Mouse (Mus musculus): ENCODE results near the gene Slc12a1. TPM values are rescaled to one million over a fixed set of nuclear protein-coding genes. Genes with fewer than 3 reads are reported as not detected.

Gene Slc12a1
- polyA plus RNA-seq, 1 experiment from 2014 or later, result 0.04 TPM

DNA sequence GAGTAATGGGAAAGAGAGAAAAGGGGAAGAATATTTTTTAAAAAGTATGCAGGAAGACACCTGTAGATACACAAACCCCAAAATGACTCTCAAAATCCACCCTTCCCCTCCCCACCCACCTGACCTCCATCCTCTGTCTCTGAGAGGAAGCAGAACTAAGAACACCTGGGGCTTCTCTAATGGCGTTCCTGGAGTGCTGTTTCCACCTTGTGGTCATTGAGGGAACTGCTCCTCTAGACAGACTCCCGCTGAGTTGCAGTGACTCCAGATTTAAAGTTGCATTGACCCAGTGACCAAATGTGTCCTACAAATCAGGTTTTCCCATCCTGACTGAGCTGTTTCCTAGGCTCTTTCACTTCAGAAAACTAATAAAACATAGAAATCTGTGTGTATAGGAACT is 36.9 kb downstream of the Slc12a1 start:
- no peak for ATAC-seq
- 3% methylated on average over 2 of the region's 2 CpGs for WGBS
- H3K27me3 ChIP-seq (replicated peaks; ENCODE audit: control insufficient read depth, insufficient read depth, low read length), result no peaks in the 10 kb centered on the region
- no peak overlapping the region for H3K4me2 ChIP-seq (ENCODE audit: low read length)
- H3K4me3 ChIP-seq (ENCODE audit: low read length), result no peak overlapping the region
- H3K9ac ChIP-seq (ENCODE audit: low read depth, low read length), result no peak overlapping the region
- no peaks in the 10 kb centered on the region for H3K9me3 ChIP-seq (ENCODE audit: control insufficient read depth, low read length)
- no peaks in the 10 kb centered on the region for H3K4me1 ChIP-seq (ENCODE audit: control insufficient read depth, insufficient read depth, low read depth, low read length)
- no peaks in the 10 kb centered on the region for H3K36me3 ChIP-seq (ENCODE audit: control insufficient read depth, insufficient read depth, low read length)
- H3K27ac ChIP-seq (ENCODE audit: low read depth, low read length), result no peak overlapping the region

DNA sequence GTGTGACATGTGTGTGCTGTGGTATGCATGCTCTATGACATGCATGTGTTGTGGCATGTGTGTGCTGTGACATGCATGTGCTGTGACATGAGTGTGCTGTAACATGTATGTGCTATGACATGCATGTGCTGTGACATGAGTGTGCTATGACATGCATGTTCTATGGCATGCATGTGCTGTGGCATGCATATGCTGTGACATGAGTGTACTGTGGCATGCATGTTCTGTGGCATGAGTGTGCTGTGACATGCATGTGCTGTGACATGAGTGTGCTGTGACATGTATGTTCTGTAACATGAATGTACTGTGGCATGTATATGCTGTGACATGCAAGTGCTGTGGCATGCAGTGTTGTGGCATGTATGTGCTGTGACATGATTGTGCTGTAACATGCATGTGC is 40.6 kb downstream of the Slc12a1 start:
- Histone ChIP-seq H3K4me1 (ENCODE audit: control insufficient read depth, insufficient read depth, low read depth, low read length) (no peaks in the 10 kb centered on the region), H3K36me3 (ENCODE audit: control insufficient read depth, insufficient read depth, low read length) (no peaks in the 10 kb centered on the region), H3K4me3 (ENCODE audit: low read length) (no peak overlapping the region), H3K4me2 (ENCODE audit: low read length) (no peak overlapping the region), H3K9me3 (ENCODE audit: control insufficient read depth, low read length) (no peaks in the 10 kb centered on the region), H3K9ac (ENCODE audit: low read depth, low read length) (no peak overlapping the region), H3K27ac (ENCODE audit: low read depth, low read length) (no peak overlapping the region), H3K27me3 (replicated peaks; ENCODE audit: control insufficient read depth, insufficient read depth, low read length) (no peaks in the 10 kb centered on the region)
- ATAC-seq, result no peak

DNA sequence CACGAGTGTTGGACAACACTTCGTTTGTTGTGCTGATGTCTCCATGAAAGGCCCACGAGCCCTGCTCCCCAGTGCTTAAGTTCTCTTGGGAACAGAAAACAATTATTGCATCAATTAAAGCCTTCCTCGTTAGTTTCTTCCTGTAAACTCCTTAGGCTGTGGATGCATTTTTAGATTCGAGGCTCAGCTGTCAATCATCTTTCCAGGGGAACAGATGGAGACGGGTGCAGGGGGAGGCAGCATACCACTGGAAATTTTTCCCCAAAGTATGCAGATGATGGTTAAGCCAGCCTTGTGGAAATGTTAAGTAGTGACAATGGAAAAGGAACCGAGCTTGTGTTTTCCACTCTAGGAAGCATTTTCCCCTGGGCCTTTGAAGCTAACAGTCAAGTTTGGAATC is 44.5 kb downstream of the Slc12a1 start:
- H3K27ac ChIP-seq (ENCODE audit: low read depth, low read length), result no peak overlapping the region
- no peak overlapping the region for H3K4me2 ChIP-seq (ENCODE audit: low read length)
- H3K9me3 ChIP-seq (ENCODE audit: control insufficient read depth, low read length), result no peaks in the 10 kb centered on the region
- H3K4me3 ChIP-seq (ENCODE audit: low read length), result no peak overlapping the region
- ATAC-seq, result no peak
- H3K9ac ChIP-seq (ENCODE audit: low read depth, low read length), result no peak overlapping the region
- H3K27me3 ChIP-seq (replicated peaks; ENCODE audit: control insufficient read depth, insufficient read depth, low read length), result no peaks in the 10 kb centered on the region
- no peaks in the 10 kb centered on the region for H3K4me1 ChIP-seq (ENCODE audit: control insufficient read depth, insufficient read depth, low read depth, low read length)
- WGBS, result 55% methylated on average over 7 of the region's 7 CpGs
- H3K36me3 ChIP-seq (ENCODE audit: control insufficient read depth, insufficient read depth, low read length), result no peaks in the 10 kb centered on the region

DNA sequence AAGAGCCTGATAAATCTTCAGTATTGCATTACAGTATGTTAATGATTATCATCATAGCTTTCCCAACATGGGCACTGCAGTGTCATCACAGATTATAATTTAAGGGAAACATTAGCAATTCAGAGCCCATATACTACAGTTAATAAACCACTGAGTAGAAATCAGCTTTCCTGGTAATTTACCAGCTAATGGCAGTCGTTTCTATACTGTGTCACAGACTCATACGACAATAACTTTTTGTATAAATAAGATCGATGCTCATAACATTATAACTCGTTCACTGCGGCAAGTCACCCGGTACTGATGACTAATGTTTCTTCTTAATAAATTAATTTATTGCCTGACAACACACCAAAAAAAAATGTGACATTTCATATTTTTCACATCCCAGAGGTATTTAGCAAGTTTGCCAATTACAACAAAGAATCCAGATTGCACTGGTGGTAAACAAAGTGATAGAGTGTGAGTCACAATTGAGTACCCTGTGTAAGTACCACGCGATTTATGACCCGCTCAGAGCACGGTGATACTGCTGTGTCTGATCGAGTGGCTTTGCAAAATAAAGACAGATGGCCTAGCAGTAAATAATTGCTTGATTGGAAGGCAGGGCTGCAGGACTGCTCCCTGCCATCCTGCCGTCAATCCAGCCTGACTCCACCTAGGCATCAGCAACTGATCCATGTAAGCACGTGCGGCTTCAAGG is 56.7 kb downstream of the Slc12a1 start:
- Histone ChIP-seq H3K27ac (ENCODE audit: low read depth, low read length) (no peak overlapping the region), H3K4me2 (ENCODE audit: low read length) (no peak overlapping the region), H3K36me3 (ENCODE audit: control insufficient read depth, insufficient read depth, low read length) (no peaks in the 10 kb centered on the region), H3K9ac (ENCODE audit: low read depth, low read length) (no peak overlapping the region), H3K27me3 (replicated peaks; ENCODE audit: control insufficient read depth, insufficient read depth, low read length) (no peaks in the 10 kb centered on the region), H3K9me3 (ENCODE audit: control insufficient read depth, low read length) (no peaks in the 10 kb centered on the region), H3K4me3 (ENCODE audit: low read length) (no peak overlapping the region), H3K4me1 (ENCODE audit: control insufficient read depth, insufficient read depth, low read depth, low read length) (no peaks in the 10 kb centered on the region)
- ATAC-seq, result peak; percentile 50; the same call in 1 of the 2 replicates
- 62% methylated on average over 14 of the region's 14 CpGs for WGBS

DNA sequence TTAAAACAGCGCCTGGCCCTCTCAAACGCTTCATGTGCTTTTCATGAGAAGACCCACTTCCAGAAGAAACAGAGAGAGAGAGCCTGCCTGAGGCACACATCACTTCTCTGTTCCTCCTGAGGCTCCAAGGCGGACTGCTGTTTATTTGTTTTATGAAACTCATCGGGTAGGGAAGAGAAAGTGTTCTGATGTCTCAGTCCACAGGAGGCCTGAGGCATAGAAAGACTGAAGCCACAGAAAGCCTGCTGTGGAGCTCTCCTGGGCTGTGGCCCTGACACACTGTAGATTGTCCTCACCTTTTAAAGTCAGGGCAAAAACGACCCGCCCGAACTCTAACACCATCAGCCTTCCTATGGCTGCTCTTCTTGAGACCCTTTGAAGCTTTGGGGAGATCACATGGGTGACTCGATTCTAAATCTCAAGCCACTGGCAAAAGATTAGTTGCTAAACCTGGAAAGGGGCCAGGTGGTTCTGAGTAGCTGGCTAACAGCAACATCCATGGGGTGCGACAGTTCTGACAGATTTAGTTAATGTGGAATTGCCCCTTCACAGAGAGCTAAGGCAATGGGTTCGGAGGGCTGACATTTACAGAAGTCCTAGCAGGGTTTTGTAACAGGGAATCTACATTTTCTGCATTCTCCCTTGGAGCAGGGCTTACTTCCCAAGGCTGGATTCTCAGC is 59.7 kb downstream of the Slc12a1 start:
- H3K36me3 ChIP-seq (ENCODE audit: control insufficient read depth, insufficient read depth, low read length), result no peaks in the 10 kb centered on the region
- no peaks in the 10 kb centered on the region for H3K27me3 ChIP-seq (replicated peaks; ENCODE audit: control insufficient read depth, insufficient read depth, low read length)
- no peaks in the 10 kb centered on the region for H3K9me3 ChIP-seq (ENCODE audit: control insufficient read depth, low read length)
- H3K4me2 ChIP-seq (ENCODE audit: low read length), result no peak overlapping the region
- no peak overlapping the region for H3K27ac ChIP-seq (ENCODE audit: low read depth, low read length)
- 66% methylated on average over 10 of the region's 10 CpGs for WGBS
- H3K4me3 ChIP-seq (ENCODE audit: low read length), result no peak overlapping the region
- ATAC-seq, result no peak
- no peaks in the 10 kb centered on the region for H3K4me1 ChIP-seq (ENCODE audit: control insufficient read depth, insufficient read depth, low read depth, low read length)
- no peak overlapping the region for H3K9ac ChIP-seq (ENCODE audit: low read depth, low read length)

DNA sequence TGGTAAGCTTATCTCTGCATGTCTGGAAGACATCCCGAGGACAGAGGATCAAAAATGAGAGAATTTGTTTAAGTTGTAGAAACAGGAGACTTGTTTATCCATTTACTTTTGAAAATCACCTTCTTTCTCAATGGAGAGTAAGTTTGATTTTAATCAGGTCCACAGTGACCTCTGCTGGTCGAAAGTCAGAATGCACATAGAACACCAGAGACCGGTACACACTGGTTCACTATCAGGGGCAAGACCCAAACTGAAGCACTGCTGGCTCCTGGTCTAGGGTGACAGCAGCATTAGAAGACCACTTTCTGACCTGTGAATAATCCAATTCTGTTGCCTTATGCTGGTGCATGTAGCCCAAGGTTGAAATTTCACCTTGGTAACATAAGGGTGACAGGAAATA is 62.3 kb downstream of the Slc12a1 start:
- Histone ChIP-seq H3K36me3 (ENCODE audit: control insufficient read depth, insufficient read depth, low read length) (no peaks in the 10 kb centered on the region), H3K4me3 (ENCODE audit: low read length) (no peak overlapping the region), H3K9ac (ENCODE audit: low read depth, low read length) (no peak overlapping the region), H3K27ac (ENCODE audit: low read depth, low read length) (no peak overlapping the region), H3K4me2 (ENCODE audit: low read length) (no peak overlapping the region), H3K27me3 (replicated peaks; ENCODE audit: control insufficient read depth, insufficient read depth, low read length) (no peaks in the 10 kb centered on the region), H3K9me3 (ENCODE audit: control insufficient read depth, low read length) (no peaks in the 10 kb centered on the region), H3K4me1 (ENCODE audit: control insufficient read depth, insufficient read depth, low read depth, low read length) (no peaks in the 10 kb centered on the region)
- ATAC-seq, result peak; percentile 64; the same call in 1 of the 2 replicates
- WGBS, result 3% methylated on average over 3 of the region's 3 CpGs

DNA sequence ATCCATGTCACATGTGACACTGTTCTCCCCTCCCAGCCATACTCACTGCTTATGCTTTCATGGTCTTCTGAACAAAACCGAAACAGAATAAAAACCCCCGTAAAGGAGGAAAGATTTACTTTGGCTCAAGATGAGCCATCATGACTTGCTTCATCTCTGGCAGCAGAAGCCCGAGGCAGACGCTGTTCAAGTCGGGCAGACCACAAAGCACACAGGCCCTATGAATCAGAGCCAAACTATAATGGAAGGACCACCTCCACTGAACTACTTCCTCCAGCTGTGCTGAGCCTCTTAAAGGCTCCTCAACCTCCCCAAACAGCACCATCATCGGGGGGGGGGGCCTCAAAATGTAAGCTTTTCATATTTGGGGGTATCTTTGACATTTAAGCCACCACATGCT is 65.0 kb downstream of the Slc12a1 start:
- Histone ChIP-seq H3K27ac (ENCODE audit: low read depth, low read length) (no peak overlapping the region), H3K9ac (ENCODE audit: low read depth, low read length) (no peak overlapping the region), H3K36me3 (ENCODE audit: control insufficient read depth, insufficient read depth, low read length) (no peaks in the 10 kb centered on the region), H3K27me3 (replicated peaks; ENCODE audit: control insufficient read depth, insufficient read depth, low read length) (no peaks in the 10 kb centered on the region), H3K4me2 (ENCODE audit: low read length) (no peak overlapping the region), H3K4me1 (ENCODE audit: control insufficient read depth, insufficient read depth, low read depth, low read length) (no peaks in the 10 kb centered on the region), H3K4me3 (ENCODE audit: low read length) (no peak overlapping the region), H3K9me3 (ENCODE audit: control insufficient read depth, low read length) (no peaks in the 10 kb centered on the region)
- 71% methylated on average over 6 of the region's 6 CpGs for WGBS
- ATAC-seq, result no peak

DNA sequence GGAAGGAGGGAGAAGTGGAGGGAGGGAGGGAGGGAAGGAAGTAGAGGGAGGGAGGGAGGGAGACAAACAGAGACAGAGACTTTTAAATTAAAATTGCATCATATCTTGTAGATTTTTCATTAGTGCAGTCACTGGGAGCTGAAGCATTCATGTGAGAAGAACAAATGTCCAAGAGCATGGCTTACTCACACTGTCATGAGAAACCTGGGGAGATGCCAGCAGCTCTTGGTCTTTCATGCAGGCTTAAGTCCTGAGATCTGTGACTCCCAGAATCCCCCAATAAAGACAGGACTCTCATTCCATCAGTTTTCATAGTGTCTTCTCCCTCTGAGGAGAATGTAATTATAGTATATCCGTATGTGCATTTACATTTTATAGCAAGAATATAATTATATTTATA is 66.3 kb downstream of the Slc12a1 start:
- no peak overlapping the region for H3K4me3 ChIP-seq (ENCODE audit: low read length)
- H3K9ac ChIP-seq (ENCODE audit: low read depth, low read length), result no peak overlapping the region
- H3K36me3 ChIP-seq (ENCODE audit: control insufficient read depth, insufficient read depth, low read length), result no peaks in the 10 kb centered on the region
- H3K4me1 ChIP-seq (ENCODE audit: control insufficient read depth, insufficient read depth, low read depth, low read length), result no peaks in the 10 kb centered on the region
- H3K27ac ChIP-seq (ENCODE audit: low read depth, low read length), result no peak overlapping the region
- ATAC-seq, result no peak
- 89% methylated on average over 1 of the region's 1 CpGs for WGBS
- no peaks in the 10 kb centered on the region for H3K9me3 ChIP-seq (ENCODE audit: control insufficient read depth, low read length)
- no peak overlapping the region for H3K4me2 ChIP-seq (ENCODE audit: low read length)
- H3K27me3 ChIP-seq (replicated peaks; ENCODE audit: control insufficient read depth, insufficient read depth, low read length), result no peaks in the 10 kb centered on the region

DNA sequence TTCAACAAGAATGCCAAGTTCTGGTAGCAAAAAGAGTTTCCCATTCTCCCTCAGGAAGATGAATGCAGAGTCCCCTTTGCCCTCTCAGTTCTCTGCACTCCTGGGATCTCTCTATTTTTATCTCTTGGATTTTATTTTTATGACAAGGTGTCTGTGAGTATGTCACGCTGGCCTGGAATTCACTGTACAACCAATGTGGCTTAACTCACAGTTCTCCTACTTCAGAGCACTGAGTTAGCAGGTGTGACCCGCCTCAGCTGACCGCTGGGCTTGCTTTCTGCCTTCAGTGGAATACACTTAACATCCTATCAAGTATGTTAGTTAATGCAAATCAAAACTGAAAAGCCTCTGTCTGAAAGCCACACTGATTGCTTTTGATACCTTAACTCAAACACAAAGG is 67.0 kb downstream of the Slc12a1 start:
- WGBS, result 80% methylated on average over 3 of the region's 3 CpGs
- Histone ChIP-seq H3K27me3 (replicated peaks; ENCODE audit: control insufficient read depth, insufficient read depth, low read length) (no peaks in the 10 kb centered on the region), H3K36me3 (ENCODE audit: control insufficient read depth, insufficient read depth, low read length) (no peaks in the 10 kb centered on the region), H3K4me2 (ENCODE audit: low read length) (no peak overlapping the region), H3K9ac (ENCODE audit: low read depth, low read length) (no peak overlapping the region), H3K27ac (ENCODE audit: low read depth, low read length) (no peak overlapping the region), H3K4me3 (ENCODE audit: low read length) (no peak overlapping the region), H3K9me3 (ENCODE audit: control insufficient read depth, low read length) (no peaks in the 10 kb centered on the region), H3K4me1 (ENCODE audit: control insufficient read depth, insufficient read depth, low read depth, low read length) (no peaks in the 10 kb centered on the region)
- ATAC-seq, result no peak

Data from hindbrain, embryonic 16.5 days (tissue).